Mouse (Mus musculus) macrophage (primary cell): Measurements from ENCODE around the gene Strn3. TPM values are rescaled to one million over a fixed set of nuclear protein-coding genes. Genes with fewer than 3 reads are reported as not detected.
A peak's percentile ranks its signal among the peaks of the same experiment; 100 is the strongest.

Source experiments
- H3K27ac ChIP-seq: fragments of 350-480 bp; formaldehyde crosslinking; 2 replicates; pipeline ENCODE4 v1.9.0; 2021
- H3K36me3 ChIP-seq: fragments of 350-480 bp; formaldehyde crosslinking; 2 replicates; pipeline ENCODE4 v1.9.0; 2021; ENCODE audit errors: inconsistent target
- H3K4me3 ChIP-seq: fragments of 350-480 bp; formaldehyde crosslinking; 2 replicates; pipeline ENCODE4 v1.9.0; 2021; ENCODE audit errors: inconsistent target
- H3K79me2 ChIP-seq: fragments of 350-480 bp; formaldehyde crosslinking; 2 replicates; pipeline ENCODE4 v1.9.0; 2021; ENCODE audit errors: inconsistent target
- WGBS: methylation state at CpG from one replicate; pipeline ENCODE4 v1.1.7; 2026; ENCODE audit warnings: inconsistent platforms; ENCODE audit not compliant: missing documents; 5-methylcytosine and 5-hydroxymethylcytosine counted together
- polyA plus RNA-seq: library from polyadenylated mRNA; stranded (reverse); fragments of 250-400 nt; gene quantifications from 3 replicates; pipeline ENCODE4 v1.2.4, GENCODE M21; 2018; ENCODE audit warnings: inconsistent platforms
- total RNA-seq, 78 experiments: library from RNA; depleted of rRNA; stranded (reverse); fragments of 250-400 nt; gene quantifications; 1 replicate in 9 of 78; 2 replicates in 24 of 78; 3 replicates in 43 of 78; 4 replicates in 2 of 78; pipeline ENCODE4 v1.2.4; 2018; ENCODE audit warnings: inconsistent platforms in 56 of 78

Gene Strn3
- 100 to 1,000 TPM in 18 of 26 experiments, 10 to 100 TPM in 8; 43.4 to 186 (median 137) TPM for total RNA-seq (2018; cell fraction: chromatin; rRNA removed)
- 10 to 100 TPM; 22.4 to 39.1 (median 32.5) TPM for total RNA-seq (2018; cell fraction: cytosol; rRNA removed)
- total RNA-seq (2018; cell fraction: nucleus; rRNA removed): 100 to 1,000 TPM in 7 of 26 experiments, 10 to 100 TPM in 19; 31.9 to 125 (median 83.8) TPM
- 22.5 to 26.5 TPM (median 23.1 TPM) in 3 replicates for polyA plus RNA-seq

DNA sequence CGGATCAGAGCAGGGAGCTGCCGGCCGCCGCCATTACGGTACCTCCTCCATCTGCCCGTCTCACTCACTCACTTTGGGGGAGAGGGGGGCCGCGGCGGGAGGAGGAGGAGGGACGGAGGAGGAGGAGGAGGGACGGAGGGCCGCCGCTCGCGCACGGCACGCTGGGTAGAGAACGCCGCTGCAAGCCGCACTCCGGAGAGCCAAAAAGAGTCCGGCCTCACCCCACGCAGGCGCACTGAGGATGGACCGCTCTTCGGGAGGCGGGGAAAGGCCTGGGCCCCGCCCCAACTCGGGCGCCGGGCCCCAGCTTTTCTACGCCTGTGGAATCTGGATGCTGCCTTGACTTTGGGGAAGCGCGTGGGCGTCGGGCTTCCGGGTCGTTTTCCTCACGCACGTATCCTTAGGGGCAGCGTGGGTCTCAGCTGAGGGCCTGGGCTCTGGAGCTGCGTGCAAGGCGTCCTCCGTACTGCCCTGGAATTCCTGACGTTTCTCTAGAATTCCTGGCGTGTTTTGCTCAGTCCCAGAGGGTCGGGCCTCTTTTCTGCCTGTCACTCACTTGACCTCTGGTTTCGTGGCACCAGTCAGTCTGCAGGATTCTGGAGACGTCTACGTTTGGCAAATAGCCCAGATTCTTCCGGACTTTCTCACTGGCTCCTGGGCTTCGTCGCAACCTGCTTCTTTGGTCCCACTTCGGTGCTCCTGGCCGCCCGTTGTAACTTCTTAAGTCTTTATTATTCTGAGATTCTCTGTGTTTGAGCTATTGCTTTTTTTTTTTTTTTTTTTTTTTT is at the start of gene Strn3:
Strn3 (minus strand) TSS at position 53 of the 788 bp plus-strand sequence.
- H3K27ac ChIP-seq: peak within 1 kb of the TSS; percentile 83
- H3K36me3 ChIP-seq: no peaks in the 10 kb centered on the region
- peaks cover 69% of the 10 kb centered on the region for H3K79me2 ChIP-seq
- 1% methylated on average over 54 of the region's 56 CpGs for WGBS
- peak within 1 kb of the TSS; percentile 61 for H3K4me3 ChIP-seq

GRCm38 (mm10) chr12:51736807-51737206 is 45.1 kb upstream of the Strn3 start:
- Histone ChIP-seq H3K79me2 (no peaks in the 10 kb centered on the region), H3K4me3 (no peak overlapping the region), H3K27ac (no peak overlapping the region), H3K36me3 (no peaks in the 10 kb centered on the region)
- WGBS: 80% methylated on average over 1 of the region's 1 CpGs

DNA sequence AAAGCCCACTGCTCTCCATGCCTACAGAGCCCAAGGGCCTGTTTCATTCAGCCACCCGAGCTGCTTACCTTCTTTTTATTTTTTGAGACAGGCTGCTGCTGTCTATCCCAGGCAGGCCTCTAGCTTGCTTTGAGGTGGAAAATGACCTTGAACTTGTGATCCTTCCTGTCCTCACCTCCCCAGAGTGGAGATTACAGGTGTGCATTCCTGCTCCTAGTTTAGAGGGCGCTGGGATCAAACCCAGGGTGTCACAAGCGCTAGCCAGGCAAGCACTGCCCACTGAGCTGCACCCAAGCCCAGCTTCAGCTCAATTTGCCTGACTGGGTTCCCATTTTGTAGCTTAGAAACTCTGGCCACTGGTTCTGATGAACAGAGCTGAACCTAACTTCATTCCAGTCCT is 44.7 kb upstream of the Strn3 start:
- Histone ChIP-seq H3K4me3 (no peak overlapping the region), H3K27ac (no peak overlapping the region), H3K36me3 (no peaks in the 10 kb centered on the region), H3K79me2 (no peaks in the 10 kb centered on the region)
- 95% methylated on average over 3 of the region's 3 CpGs for WGBS

GRCm38 (mm10) chr12:51735840-51736271 is 44.2 kb upstream of the Strn3 start:
- no peak overlapping the region for H3K27ac ChIP-seq
- no peaks in the 10 kb centered on the region for H3K79me2 ChIP-seq
- H3K36me3 ChIP-seq: no peaks in the 10 kb centered on the region
- 95% methylated on average over 7 of the region's 7 CpGs for WGBS
- H3K4me3 ChIP-seq: no peak overlapping the region

GRCm38 (mm10) chr12:51734605-51735211 is 43.0 kb upstream of the Strn3 start:
- Histone ChIP-seq H3K79me2 (no peaks in the 10 kb centered on the region), H3K4me3 (no peak overlapping the region), H3K36me3 (no peaks in the 10 kb centered on the region), H3K27ac (no peak overlapping the region)
- WGBS: 93% methylated on average over 13 of the region's 14 CpGs

GRCm38 (mm10) chr12:51729827-51730226 is 38.1 kb upstream of the Strn3 start:
- Histone ChIP-seq H3K27ac (peak overlapping the region; percentile 39; the same call in 1 of the 2 replicates), H3K36me3 (no peaks in the 10 kb centered on the region), H3K4me3 (no peak overlapping the region), H3K79me2 (no peaks in the 10 kb centered on the region)
- WGBS: 94% methylated on average over 8 of the region's 9 CpGs

DNA sequence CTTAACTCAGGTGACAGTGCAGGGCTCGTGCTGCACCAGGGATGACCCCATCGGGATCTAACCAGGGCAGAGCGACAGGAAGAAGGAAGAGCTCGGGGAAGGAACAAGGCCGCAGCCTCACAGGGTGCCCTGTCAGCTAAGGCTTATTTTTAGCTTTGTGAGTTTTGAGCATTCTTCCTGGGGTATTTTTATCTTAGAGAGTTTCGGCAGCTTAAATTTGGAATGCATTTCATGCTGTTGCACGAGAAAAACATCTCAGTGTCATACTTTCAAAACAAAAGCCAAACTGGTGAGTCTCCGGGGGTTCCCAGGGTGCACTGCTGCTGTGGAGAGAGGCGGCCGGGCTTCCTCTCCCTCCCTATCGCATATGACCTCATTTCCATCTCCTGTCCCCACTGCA is 37.4 kb upstream of the Strn3 start:
- Histone ChIP-seq H3K27ac (peak overlapping the region; percentile 39), H3K79me2 (no peaks in the 10 kb centered on the region), H3K36me3 (no peaks in the 10 kb centered on the region; the same call in 1 of the 2 replicates), H3K4me3 (no peak overlapping the region)
- 75% methylated on average over 11 of the region's 11 CpGs for WGBS

DNA sequence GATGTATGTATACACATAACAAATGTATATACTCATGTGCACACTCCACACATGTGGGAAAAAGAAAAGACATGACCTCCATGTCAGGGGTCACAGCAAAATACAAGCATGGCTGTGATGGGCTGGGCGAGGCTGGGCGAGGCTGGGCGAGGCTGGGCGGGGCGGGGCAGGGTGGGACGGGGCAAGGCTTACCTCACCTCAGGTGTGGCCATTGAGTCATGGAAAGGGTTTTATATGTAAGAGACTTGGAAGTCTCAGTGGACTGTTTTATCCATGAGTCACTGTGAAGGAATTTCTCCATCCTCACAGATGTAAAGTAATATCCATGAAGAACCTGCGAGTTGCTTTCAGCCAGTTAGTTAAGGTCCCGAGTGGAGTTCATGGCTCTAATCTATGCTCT is 30.1 kb upstream of the Strn3 start:
- H3K27ac ChIP-seq: no peak overlapping the region
- no peaks in the 10 kb centered on the region; the same call in 1 of the 2 replicates for H3K36me3 ChIP-seq
- H3K4me3 ChIP-seq: no peak overlapping the region
- no peaks in the 10 kb centered on the region for H3K79me2 ChIP-seq
- 88% methylated on average over 7 of the region's 8 CpGs for WGBS

GRCm38 (mm10) chr12:51718617-51719016 is 26.9 kb upstream of the Strn3 start:
- no peak overlapping the region for H3K27ac ChIP-seq
- H3K36me3 ChIP-seq: no peaks in the 10 kb centered on the region; the same call in 1 of the 2 replicates
- H3K4me3 ChIP-seq: no peak overlapping the region
- WGBS: 13% methylated on average over 6 of the region's 6 CpGs
- H3K79me2 ChIP-seq: no peaks in the 10 kb centered on the region

- Histone ChIP-seq H3K4me3 (no peak overlapping the region), H3K27ac (no peak overlapping the region), H3K36me3 (no peaks in the 10 kb centered on the region), H3K79me2 (no peaks in the 10 kb centered on the region)
- WGBS: 89% methylated on average over 1 of the region's 1 CpGs
Measured at GRCm38 (mm10) chr12:51712685-51713084, 21.0 kb upstream of the Strn3 start.

DNA sequence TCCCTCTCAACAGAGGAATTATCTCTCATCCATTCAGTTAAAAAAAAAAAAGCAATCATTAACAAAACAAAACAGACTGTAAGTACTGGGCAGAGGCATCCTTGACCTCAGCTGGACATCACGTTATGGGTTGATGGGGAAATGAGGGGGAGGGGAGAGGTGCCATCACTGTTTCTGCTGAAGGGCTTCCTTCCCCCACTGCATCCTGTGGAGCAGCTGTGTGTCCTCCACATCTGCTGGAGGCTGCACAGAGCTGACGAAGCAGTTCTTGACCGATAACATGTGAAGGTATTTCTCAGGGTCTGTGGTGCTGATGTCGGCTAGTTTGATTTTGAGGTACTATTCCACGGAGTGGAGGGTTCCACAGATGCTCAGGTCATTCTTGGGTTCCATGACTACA is 18.5 kb upstream of the Strn3 start:
- Histone ChIP-seq H3K4me3 (no peak overlapping the region), H3K79me2 (no peaks in the 10 kb centered on the region), H3K36me3 (no peaks in the 10 kb centered on the region), H3K27ac (no peak overlapping the region)
- WGBS: 73% methylated on average over 4 of the region's 5 CpGs

DNA sequence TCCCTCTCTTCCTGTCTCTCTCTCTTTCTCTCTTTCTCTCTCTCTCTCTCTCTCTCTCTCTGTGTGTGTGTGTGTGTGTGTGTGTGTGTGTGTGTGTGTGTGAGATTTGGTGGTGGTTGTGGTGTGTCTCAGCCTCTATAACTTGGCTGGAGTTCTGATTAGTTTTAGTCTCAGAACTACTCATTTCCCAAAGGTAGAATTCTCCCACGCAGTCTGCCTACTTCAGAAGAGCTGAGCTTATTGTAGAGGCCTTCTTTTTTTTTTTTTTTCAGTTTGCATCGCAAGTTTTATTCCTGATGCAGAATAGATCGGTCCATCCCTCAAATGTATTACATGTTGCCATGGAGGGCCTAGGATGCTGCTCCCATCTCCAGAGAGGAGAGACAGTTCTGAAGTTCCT is 18.0 kb upstream of the Strn3 start:
- WGBS: 91% methylated on average over 3 of the region's 3 CpGs
- no peaks in the 10 kb centered on the region for H3K79me2 ChIP-seq

DNA sequence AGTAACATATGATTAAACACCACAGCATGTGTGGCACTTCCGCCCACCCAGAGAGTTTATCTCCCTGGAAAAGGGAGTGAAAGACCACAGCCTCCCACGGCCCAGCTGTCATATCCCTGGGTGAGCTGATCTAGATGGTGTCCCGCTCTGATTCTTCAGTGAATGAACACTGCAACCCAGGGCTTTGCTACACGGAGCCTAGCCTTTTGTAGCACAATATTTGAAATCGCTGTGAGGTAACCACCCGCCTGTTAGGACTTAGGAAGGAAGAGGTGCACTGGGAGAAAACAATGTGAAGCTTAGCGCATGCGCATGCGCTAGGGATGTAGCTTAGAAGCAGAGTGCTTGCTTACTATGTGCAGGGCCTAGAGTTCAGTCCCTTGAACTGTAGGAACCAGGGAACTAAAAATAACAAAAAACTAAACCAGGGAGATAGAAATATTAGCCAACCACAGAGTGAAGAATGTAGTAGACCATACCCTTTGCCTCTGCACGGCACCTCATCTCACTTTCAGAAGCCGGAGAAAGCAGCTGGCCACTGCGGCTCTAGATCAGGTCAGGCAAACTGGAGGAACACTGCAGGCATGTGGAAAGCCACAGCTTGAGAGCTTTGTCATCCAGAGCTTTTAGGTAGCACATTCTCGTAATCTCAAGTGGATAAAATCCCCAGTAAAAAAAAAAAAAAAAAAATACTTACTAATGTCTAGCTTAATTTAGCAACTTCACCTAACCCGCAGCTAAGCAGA is 17.4 kb upstream of the Strn3 start:
- Histone ChIP-seq H3K36me3 (no peaks in the 10 kb centered on the region), H3K79me2 (no peaks in the 10 kb centered on the region), H3K4me3 (no peak overlapping the region), H3K27ac (no peak overlapping the region)
- WGBS: 80% methylated on average over 13 of the region's 14 CpGs

More for the DNA sequence above, 18.0 kb upstream of the Strn3 start:
- H3K27ac ChIP-seq: no peak overlapping the region
- H3K4me3 ChIP-seq: no peak overlapping the region
- no peaks in the 10 kb centered on the region for H3K36me3 ChIP-seq

DNA sequence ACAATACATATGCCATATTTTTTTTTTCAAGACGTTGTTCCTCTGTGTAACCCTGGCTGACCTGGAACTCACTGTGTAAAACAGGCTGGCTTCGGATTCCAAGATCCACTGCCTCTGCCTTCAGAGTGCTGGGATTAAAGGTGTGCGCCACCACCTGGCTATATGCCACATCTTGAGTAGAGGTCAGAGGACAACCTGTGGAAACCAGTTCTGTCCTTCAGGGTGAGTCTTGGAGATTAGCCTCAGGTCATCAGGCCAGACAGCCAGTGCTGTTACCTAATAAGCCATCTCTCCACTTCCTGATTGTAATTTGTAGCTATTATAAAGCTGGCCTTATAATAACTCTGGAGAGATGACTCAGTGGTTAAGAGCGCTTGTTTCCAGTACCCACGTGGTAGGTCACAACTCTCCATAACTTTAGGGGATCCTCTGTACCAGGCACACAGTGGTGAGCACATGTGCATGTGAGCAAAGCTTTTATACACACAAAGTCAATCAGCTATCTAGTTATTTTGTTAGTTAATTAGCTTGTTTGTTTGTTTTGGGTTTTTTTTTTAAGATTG is 15.1 kb upstream of the Strn3 start:
- no peak overlapping the region for H3K4me3 ChIP-seq
- peak overlapping the region; percentile 4; the same call in 1 of the 2 replicates for H3K27ac ChIP-seq
- no peaks in the 10 kb centered on the region for H3K36me3 ChIP-seq
- 66% methylated on average over 5 of the region's 5 CpGs for WGBS
- H3K79me2 ChIP-seq: no peaks in the 10 kb centered on the region
